Mouse (Mus musculus): Measurements from ENCODE around the gene Mpp6. TPM values are rescaled to one million over a fixed set of nuclear protein-coding genes. Genes with fewer than 3 reads are reported as not detected.

Mpp6 gene
- 39.3 and 41.3 TPM in 2 replicates for polyA plus RNA-seq (2012; rRNA removed)

DNA sequence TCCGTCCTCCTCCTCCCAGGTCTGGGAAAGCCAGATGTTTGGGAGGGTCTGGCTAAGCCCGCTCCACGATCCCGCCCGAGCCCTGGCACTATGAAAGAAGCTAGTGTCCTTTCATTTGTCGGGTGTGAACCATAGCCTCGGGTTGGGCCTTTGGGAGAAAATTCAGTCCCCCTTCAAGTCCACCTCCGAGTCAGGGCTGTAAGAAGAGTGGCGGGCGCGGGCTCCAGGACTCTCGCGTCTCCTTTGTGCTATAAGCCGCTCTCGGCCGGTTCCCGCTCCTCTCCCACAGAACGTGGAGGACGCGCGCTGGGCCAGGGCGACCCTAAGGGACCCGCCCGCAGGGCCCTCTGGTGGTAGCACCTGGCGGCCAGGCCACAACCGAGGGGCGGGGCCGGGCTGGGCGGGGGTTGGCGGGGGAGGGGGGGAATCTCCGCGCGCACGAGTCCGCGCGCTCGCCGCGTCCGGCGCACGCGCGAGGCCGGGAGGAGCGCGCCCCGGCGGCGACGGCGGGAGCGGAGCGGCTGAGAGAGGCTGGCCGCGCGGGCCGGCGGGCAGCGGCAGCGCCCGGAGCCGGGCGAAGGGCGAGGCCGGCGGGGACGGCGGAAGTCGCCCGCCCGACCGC lies at the start of gene Mpp6:
Mpp6 (plus strand) TSS at position 485 of the 622 bp plus-strand sequence.

Other genes with a start within 250 kb of the Mpp6 start
- 2.8 and 3.5 TPM in 2 replicates for gene Gsdme, start 153.6 kb downstream of the Mpp6 start, polyA plus RNA-seq (2012; rRNA removed)

Measured in liver, embryonic 18 days (tissue).